Mouse (Mus musculus): ENCODE data around the gene Stag1.

Stag1 gene

GRCm38 (mm10) chr9:100951481-100951880 lies 353.9 kb downstream of the Stag1 start:
- DNase-seq (ENCODE audit: low read depth, low spot score) = peak; percentile 8

DNA sequence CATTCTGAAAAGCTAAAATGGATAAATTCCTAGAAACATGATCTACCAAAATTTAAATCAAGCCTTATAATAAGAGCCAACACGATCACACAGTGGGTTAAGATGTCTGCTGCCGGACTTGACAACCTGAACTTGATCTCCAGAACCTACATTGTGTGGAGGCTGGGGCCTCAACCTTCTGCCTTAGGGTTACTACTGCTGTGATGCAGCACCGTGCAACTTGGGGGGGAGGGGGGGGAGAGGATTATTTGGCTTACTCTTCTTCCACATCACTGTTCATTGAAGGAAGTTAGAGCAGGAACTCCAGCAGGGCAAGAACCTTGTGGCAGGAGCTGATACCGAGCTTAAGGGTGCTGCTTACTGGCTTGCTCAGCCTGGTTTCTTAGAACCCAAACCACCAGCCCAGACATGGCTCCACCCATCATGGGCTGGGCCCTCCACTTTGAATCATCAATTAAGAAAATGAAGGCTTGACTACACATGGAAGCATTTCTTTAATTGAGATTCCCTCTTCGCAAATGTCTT lies 365.4 kb downstream of the Stag1 start:
- no peak for DNase-seq (ENCODE audit: low read depth, low spot score)

GRCm38 (mm10) chr9:100963428-100963912 lies 365.9 kb downstream of the Stag1 start:
- no peak for DNase-seq (ENCODE audit: low read depth, low spot score)

- DNase-seq (ENCODE audit: low read depth, low spot score) = no peak
Measured at GRCm38 (mm10) chr9:100964106-100964505, 366.5 kb downstream of the Stag1 start.

- DNase-seq (ENCODE audit: low read depth, low spot score) = no peak
Measured at GRCm38 (mm10) chr9:100969461-100969860, 371.9 kb downstream of the Stag1 start.

GRCm38 (mm10) chr9:100978666-100979065 lies 381.1 kb downstream of the Stag1 start:
- DNase-seq (ENCODE audit: low read depth, low spot score) = no peak

DNA sequence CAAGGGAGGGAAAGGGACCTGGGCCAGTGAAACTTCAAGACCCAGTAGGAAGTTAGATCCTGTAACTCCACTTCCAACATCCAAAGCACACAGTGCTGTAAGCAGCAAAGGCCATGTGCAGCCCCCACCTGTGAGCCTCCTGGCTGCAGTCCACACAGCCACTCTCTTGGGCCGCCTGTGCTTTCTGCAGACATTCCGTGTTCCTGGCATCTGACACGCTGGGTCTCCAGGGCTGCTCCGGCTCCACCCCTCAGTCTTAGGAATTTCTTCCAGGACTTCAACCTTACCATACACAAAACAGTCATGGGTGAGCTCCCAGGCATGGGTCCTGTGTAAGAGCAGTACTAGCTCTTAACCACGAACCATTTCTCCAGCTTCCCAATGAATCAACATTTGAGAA lies 381.7 kb downstream of the Stag1 start:
- no peak for DNase-seq (ENCODE audit: low read depth, low spot score)

- no peak for DNase-seq (ENCODE audit: low read depth, low spot score)
Measured at GRCm38 (mm10) chr9:100982786-100983185, 385.2 kb downstream of the Stag1 start.

DNA sequence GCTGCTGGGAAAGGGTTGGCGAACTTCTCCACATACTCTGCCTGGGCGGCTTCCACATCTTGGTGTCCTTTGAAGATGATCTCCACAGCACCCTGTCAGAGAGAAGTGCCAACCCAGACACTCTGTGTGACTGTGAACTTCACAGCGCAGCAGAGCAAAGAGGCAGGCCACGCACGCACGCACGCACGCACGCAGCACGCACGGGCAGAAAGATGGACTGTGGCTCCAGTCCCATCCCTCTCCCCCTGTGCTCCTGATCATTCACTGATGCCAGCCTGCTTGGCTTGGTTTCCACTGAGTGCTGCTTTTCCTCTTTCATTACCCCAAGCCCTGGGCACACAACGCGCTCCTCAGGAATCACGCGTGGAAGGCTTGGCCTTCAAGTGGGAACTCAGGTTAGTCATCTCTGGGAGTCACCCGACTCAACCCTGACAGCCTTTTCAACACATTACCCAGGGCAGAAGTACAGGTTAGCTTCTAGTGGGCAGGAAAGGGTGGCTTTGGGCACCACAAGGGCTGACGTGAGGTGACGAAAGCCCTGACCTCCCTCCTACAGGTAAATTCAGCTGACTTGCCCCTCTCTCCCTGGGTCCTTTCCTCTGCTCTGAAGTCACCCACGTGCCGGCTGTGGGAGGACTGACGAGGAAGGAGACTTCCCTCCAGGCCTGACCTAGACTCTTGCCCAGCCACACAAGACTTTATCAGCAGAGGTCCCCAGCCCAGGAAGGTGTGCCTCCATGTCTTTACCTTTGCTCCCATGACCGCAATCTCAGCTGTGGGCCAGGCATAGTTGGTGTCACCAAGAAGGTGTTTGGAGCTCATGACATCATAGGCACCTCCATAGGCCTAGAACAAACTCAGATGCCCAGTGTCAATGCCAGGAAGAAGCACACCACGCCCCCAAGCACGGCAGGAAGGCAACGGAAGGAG lies 387.0 kb downstream of the Stag1 start:
- DNase-seq (ENCODE audit: low read depth, low spot score) = no peak

- DNase-seq (ENCODE audit: low read depth, low spot score) = no peak
Measured at GRCm38 (mm10) chr9:100987006-100987405, 389.4 kb downstream of the Stag1 start.

- DNase-seq (ENCODE audit: low read depth, low spot score) = no peak
Measured at GRCm38 (mm10) chr9:100987850-100988249, 390.3 kb downstream of the Stag1 start.

- DNase-seq (ENCODE audit: low read depth, low spot score) = no peak
Measured at GRCm38 (mm10) chr9:100990609-100991008, 393.0 kb downstream of the Stag1 start.

- no peak for DNase-seq (ENCODE audit: low read depth, low spot score)
Measured at GRCm38 (mm10) chr9:100991321-100991720, 393.7 kb downstream of the Stag1 start.

DNA sequence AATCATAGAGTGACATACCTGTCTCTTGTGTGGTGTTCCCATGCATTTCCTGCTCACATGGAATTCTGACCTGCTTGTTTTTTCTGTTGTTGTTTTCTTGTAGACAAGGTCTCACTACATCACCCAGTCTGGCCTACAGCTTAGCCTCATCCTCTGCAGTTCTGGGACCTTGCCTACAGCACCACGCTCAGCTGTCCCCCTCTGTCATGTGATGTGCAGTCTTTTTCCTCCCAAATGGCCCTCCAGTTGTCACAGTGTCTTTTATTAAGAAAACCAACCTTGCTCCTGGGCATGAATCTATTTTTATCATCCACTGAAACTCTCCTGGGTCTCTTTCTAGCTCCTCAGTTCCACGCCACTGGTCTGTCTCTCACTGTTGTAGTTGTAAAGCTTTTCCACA lies 394.6 kb downstream of the Stag1 start:
- no peak for DNase-seq (ENCODE audit: low read depth, low spot score)

DNA sequence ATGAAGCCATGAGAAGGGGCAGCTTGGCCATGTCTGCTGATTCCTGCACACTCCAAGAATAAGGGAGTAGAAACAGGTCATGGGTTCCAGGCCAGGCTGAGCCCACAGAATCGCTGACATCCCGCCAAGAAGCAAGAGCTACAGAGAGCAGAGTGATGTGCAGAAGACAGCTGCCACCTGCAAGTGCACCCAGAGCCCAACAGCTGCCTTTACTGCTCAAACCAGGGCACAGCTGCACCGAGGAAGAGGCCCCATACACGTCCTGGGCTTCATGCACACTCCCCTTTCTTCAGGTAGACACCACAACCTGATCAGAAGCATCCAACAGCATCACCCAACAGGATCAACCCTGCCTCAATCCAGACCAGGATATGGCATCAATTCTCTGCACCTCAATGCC lies 396.3 kb downstream of the Stag1 start:
- no peak for DNase-seq (ENCODE audit: low read depth, low spot score)

DNA sequence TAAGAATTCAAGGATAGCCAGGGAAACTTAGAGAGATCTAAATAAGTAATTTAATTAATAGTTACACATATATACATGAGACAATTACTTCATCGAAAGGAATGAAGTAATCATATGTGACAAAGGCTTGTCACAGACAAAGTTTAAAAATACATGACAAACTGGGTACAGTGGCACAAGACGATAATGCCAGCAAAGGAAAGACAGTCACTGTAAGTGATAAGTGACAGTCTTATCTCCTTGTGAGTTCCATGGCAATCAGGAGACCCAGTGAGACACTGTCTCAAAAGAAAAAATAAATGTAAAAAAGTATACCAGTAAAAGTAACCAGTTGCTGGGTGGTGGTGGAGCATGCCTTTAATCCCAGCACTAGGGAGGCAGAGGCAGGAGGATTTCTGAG lies 399.5 kb downstream of the Stag1 start:
- no peak for DNase-seq (ENCODE audit: low read depth, low spot score)

- no peak for DNase-seq (ENCODE audit: low read depth, low spot score)
Measured at GRCm38 (mm10) chr9:101002053-101002452, 404.5 kb downstream of the Stag1 start.

DNA sequence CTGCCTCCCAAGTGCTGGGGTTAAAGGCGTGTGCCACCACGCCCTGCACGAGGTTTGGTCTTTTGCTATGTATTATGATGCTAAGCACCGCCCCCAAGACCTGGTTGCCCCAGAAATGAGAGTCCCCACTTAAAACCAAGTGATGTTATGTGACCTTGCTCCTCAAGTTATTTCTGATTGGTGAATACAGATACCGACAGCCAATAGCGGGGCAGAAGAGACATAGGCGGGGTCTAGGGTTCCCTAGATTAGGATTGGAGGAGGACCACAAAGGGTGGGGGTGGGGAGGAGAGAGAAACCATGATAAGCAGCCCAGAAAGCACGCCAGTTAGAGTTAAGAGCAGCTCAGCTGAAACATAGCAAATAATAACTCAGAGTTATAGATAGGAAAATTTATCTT lies 405.2 kb downstream of the Stag1 start:
- no peak for DNase-seq (ENCODE audit: low read depth, low spot score)

- no peak for DNase-seq (ENCODE audit: low read depth, low spot score)
Measured at GRCm38 (mm10) chr9:101003302-101003701, 405.7 kb downstream of the Stag1 start.

GRCm38 (mm10) chr9:101005866-101006265 lies 408.3 kb downstream of the Stag1 start:
- no peak for DNase-seq (ENCODE audit: low read depth, low spot score)
